Mouse (Mus musculus): Measurements from ENCODE around the gene Gm20449.
"Not testable (repeated sequence)": the region's sequence is repeated elsewhere in the genome, so short reads cannot be mapped to it uniquely, and the experiment has no call there.

The Gm20449 gene

DNA sequence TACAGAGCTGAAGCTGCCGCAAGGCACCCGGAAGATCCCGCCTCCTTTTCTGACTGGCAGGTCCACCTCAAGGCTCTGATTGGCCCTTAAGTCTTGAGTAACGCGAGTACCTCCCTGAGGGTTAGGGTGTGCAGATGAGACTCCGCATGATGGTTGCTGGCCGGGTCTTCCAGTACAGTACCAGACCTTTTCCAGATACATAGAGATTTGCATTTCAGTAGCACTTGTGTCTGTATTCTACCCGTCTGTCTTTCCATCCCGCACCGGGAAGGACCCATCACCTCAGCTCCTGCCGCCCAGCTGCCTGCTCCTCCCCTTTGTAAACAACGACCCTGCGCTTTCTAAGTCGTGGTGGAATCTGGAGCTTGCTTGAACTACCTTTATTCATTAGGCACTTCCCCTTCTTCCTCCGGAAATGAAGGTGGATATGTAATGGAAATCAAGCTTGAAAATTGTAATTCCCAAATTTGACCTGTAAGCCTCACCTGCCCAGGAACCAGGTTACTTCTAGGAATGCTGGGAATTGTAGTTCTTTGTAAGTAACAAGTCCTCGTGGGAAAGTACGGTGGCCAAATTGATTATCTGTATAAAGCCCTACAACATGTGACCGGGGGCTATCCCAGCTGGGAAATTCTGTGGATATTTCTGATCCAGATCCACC is at the start of gene Gm20449, which contains the start of gene AW146154:
TSS of gene Gm20449 (minus strand) at position 29 of the 661 bp plus-strand sequence.
TSS of gene AW146154 (minus strand) at position 502 of the 661 bp plus-strand sequence.
- DNase-seq (ENCODE audit: low spot score), result peak; percentile 99

DNA sequence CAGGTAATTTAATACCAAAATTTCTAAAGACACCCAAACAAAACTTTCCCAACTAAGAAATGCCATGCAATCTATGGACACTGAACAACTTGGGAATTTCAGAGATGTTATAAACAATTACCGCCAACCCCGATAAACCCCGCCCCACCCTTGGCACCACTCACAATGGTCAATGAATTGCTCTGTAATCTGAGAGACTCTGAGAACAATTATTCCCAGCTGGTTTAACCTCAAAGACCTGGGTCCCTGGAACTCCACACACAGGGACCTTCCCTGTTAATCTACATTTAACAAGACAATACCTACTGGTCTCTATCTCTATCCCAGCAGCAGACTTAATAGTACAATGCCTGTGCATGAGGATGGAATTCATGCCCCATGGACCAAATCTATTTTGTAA is 13.5 kb upstream of the Gm20449 start:
- DNase-seq (ENCODE audit: low spot score), result no peak

- DNase-seq (ENCODE audit: low spot score), result no peak
Observed at GRCm38 (mm10) chr7:41512207-41512606, 13.0 kb upstream of the Gm20449 start.

DNA sequence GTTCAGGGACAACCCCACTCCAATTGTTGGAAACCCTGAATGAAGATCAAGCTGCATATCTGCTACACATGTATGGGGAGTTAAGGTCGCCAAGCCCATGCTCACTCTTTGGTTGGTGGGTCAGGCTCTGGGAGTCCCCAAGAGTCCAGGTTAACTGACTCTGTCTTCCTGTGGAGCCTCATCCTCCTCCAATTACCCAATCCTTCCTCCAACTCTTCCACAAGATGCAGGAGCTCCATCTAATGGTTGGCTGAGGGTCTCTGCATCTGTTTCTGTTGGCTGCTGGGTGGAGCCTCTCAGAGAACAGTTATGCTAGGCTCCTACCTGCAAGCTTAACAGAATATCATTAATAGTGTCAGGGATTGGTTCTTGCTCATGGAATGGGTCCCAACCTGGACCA is 3.2 kb upstream of the Gm20449 start:
- no peak for DNase-seq (ENCODE audit: low spot score)

DNA sequence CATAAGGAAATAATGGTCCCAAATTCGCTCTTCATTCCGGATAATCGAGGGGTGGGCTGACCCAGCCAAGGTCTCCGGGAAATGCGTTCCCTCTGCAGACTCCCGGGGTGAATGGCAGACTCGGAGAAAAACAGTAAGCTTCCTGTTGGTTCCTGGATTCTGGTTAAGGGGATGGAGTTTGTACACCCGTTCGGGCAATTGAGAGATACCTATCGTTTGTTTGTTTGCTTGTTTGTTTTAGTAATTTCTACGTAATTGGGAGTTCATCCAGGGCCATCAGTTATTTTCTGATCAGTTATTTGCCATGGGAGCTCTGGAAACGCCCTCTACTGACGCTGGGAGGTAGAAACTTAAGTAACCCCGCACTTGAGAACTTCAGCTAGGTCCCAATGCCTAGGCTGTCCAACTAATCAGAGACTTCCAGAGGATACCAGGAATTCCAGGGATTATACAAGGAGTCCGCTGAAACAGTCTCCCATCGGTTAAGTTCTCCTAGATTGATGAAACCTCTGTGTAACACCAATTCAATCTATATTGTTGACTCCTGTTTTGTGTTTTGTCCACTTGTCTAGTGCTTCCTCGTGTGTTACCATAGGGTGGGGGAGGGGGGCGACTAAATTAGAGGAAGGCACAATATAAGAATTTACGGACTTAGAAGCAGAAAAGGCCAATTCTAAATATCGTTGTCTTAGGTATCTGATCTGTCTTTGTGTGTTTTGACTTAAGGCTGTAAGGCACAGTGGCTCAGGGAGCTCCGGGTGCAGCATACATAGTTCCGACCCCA is 1.1 kb upstream of the Gm20449 start:
- peak; percentile 77 for DNase-seq (ENCODE audit: low spot score)

- not testable (repeated sequence) for DNase-seq (ENCODE audit: low spot score)
Observed at GRCm38 (mm10) chr7:41499018-41499388, 214 bp downstream of the Gm20449 start.

DNA sequence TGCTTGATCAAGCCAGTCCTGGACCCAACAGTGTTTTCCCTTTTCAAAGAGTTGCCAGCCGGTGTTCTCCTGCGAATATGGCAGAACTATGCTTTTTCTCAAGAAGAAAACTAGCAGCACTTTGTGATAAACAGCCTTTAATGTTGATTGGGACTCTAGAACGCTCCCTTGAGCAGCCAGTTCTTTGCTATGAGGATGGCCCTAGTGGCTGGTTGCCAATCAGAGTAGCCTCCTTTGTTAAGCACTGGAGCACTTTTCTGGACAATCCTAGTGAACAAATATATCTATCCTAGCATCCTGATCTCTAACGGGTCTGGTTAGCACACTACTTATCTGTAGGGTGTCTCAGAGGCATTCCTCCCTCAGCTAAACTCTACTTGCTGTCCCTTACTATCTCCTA is 753 bp downstream of the Gm20449 start:
- not testable (repeated sequence) for DNase-seq (ENCODE audit: low spot score)

GRCm38 (mm10) chr7:41497871-41498270 is 1.3 kb downstream of the Gm20449 start:
- no peak for DNase-seq (ENCODE audit: low spot score)

GRCm38 (mm10) chr7:41451864-41452263 is 47.4 kb downstream of the Gm20449 start:
- DNase-seq (ENCODE audit: low spot score), result no peak

GRCm38 (mm10) chr7:41448596-41448995 is 50.6 kb downstream of the Gm20449 start, which contains the start of gene Vmn2r57:
Gene Vmn2r57 (minus strand): TSS chr7:41448696.
- DNase-seq (ENCODE audit: low spot score), result not testable (repeated sequence)

- DNase-seq (ENCODE audit: low spot score), result no peak
Observed at GRCm38 (mm10) chr7:41394130-41394529, 105.1 kb downstream of the Gm20449 start.

- peak; percentile 72 for DNase-seq (ENCODE audit: low spot score)
Observed at GRCm38 (mm10) chr7:41393048-41393971, 105.9 kb downstream of the Gm20449 start, which contains the start of gene AI987944. Gene AI987944 (minus strand): TSS chr7:41393379.

Measured in layer of hippocampus, adult 9-10 months (tissue).